Mouse (Mus musculus) monocyte, adult 5-6 weeks (primary cell): Measurements from ENCODE around the gene Mindy1. TPM values are rescaled to one million over a fixed set of nuclear protein-coding genes. Genes with fewer than 3 reads are reported as not detected.
A peak's percentile ranks its signal among the peaks of the same experiment; 100 is the strongest.
"Not testable (repeated sequence)": the region's sequence is repeated elsewhere in the genome, so short reads cannot be mapped to it uniquely, and the experiment has no call there.

ENCODE experiments used
- ATAC-seq: fragments of 153-309, 156-312 bp; replicated peaks from 2 replicates; pipeline ENCODE4 v1.8.0; 2017; ENCODE audit warnings: mild to moderate bottlenecking; ENCODE audit not compliant: low TSS enrichment, insufficient number of reproducible peaks, severe bottlenecking, poor library complexity, low FRiP score
- total RNA-seq: library from RNA; stranded (forward); fragments of 200-1000, 200-491, 200-594 nt; gene quantifications from 3 replicates; pipeline ENCODE4 v1.2.3, GENCODE M21; 2017

Gene Mindy1
- total RNA-seq, 1 experiment from 2014 or later: 21.6 TPM

- ATAC-seq: no peak
Measured at GRCm38 (mm10) chr3:95314486-95315093, 33.4 kb downstream of the Mindy1 start, which contains the start of gene Cers2. Gene Cers2 (plus strand): TSS chr3:95314791.

- peak; percentile 66 for ATAC-seq
Measured at GRCm38 (mm10) chr3:95315094-95315843, 34.1 kb downstream of the Mindy1 start.

- ATAC-seq: no peak
Measured at GRCm38 (mm10) chr3:95315844-95316550, 34.9 kb downstream of the Mindy1 start.

- 0 out of 2 replicates have a peak, but pooled peaks have one; percentile 20 for ATAC-seq
Measured at GRCm38 (mm10) chr3:95317414-95318080, 36.4 kb downstream of the Mindy1 start.

DNA sequence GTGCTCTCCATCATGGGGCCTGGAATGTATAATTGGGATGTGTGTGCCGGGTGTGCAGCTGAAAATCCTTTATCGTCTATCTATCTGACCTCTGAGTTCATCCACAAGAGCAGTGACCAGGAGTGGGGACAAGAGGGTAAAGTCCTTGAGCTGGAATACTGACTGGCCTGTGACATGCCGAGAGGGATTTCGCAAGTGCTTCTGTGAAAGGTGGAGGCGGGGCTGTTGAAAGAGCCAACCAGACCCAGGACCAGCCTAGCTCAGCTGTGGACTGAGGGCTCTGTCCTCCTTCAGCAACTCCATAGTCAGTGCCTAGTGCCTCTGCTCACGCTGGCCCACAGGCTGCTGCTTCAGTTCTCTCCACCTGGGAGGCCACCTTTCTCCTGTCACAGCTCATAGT is 37.4 kb downstream of the Mindy1 start:
- no peak for ATAC-seq

DNA sequence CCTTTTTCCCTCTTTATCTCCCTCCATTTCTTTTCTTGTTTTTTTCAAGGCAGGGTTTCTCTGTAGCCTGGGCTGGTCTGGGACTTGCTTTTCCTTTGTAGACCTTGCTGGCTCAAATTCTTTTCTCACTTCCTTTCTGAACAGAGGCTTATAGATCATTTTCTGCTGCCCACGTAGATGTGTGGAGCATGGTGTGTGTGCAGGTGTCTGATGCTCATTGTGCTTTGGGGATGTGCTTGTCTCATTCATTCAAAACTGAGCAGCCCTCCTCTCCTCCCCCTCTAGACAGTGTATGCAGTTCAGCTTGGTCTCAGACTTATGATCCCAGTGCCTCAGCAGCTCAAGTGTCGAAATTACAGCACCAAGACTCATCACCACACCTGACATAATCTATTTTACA is 38.0 kb downstream of the Mindy1 start:
- ATAC-seq: no peak

DNA sequence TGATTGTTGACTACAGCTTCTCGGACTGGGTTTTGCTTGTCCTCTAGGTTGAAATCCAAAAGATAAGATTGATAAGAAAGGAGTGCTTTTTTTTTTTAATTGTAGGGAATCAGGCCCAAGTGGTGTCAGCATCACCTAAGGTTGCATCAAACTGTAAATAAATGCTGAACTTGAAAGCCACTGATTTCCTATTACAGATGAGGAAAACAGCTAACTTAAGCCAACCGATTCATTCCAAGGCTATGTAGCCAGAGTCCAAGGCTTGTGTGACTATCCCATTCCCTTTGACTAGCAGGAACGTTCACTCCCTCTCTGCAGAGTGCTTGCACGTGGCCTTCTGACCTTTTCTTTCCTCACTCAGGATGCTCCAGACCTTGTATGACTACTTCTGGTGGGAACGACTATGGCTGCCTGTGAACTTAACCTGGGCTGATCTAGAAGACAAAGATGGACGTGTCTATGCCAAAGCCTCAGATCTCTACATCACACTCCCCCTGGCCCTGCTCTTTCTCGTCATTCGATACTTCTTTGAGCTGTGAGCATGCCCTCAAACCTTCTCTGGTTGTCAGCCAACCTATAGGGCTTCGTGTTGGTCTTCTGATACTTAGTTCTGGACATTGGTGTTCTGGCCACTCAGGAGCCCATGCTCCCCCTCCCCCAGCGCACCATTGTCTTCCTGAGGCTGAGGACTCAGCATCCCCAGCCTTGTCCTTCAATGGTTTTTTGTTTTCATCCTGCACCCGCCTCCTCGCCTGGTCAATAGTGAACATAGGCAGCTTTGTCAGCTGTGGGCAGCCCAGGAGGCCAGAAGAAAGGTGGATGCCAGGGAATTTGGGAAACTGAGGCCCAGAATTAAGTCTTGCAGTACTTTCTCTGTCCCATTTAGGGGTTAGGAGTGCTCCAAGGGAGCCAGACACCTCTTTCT is 38.8 kb downstream of the Mindy1 start:
- no peak for ATAC-seq

DNA sequence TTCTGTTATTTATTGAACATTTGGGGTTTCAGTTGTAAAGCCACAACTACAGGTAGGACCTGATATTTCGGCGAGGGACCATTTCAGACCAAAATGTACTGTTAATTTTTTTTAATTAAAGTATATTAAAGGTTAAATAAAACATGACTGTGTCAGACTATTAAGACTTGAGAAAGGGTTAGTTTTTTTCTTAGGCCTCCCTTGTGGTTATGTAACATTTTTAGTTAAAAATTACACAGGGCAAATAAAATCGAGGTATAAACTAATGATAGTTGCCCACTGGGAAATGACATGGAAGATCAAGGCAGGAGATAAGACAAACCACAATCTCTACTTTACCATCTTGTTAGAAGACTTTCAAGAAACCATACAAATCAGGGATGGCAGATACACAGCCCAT is 42.3 kb downstream of the Mindy1 start:
- no peak for ATAC-seq

- ATAC-seq: no peak
Measured at GRCm38 (mm10) chr3:95324454-95325144, 43.5 kb downstream of the Mindy1 start.

- ATAC-seq: no peak
Measured at GRCm38 (mm10) chr3:95328803-95329404, 47.8 kb downstream of the Mindy1 start.

- no peak for ATAC-seq
Measured at GRCm38 (mm10) chr3:95331528-95331927, 50.4 kb downstream of the Mindy1 start.

- ATAC-seq: no peak
Measured at GRCm38 (mm10) chr3:95337345-95337744, 56.2 kb downstream of the Mindy1 start.

- no peak for ATAC-seq
Measured at GRCm38 (mm10) chr3:95338251-95338650, 57.1 kb downstream of the Mindy1 start.

DNA sequence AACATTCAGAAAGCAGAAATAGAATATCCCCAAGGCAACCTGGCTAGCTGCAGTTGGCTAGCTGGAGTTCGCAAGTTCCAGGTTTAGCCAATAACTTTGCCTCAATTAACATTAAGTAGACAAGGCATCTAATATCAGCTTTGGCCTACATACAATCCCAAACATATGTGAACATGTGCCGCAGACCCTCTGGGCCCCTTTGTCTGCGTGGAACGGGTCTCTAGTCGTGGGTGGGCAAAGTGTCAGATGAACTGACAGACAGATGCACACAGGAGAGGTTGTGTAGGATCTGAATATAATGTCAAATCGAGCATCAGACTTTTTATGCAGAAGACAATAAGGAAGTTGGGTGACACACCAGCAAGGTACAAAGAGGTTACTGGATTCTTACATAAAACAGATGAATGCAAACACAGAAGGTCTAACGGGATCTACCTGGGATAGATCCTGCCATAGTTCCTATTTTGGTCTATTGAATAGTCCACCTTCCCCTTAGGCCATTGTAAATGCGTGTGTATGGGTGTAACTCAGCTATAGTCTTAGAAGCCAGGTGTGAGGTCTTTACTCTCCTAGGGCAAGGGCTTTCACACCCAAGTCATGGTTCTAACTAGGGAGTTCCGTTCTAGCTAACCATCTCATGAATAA is 62.3 kb downstream of the Mindy1 start:
- not testable (repeated sequence) for ATAC-seq
